Mouse (Mus musculus) liver, embryonic 16.5 days (tissue): ENCODE data around the gene Nfyc. TPM values are rescaled to one million over a fixed set of nuclear protein-coding genes. Genes with fewer than 3 reads are reported as not detected.

ENCODE experiments used
- ATAC-seq: fragments of 200-750 bp; cut with Nextera tagmentation; 2 replicates; pipeline ENCODE4 v1.8.0; 2017; ENCODE audit warnings: low read depth, mild to moderate bottlenecking, moderate number of reproducible peaks, moderate library complexity
- H3K27ac ChIP-seq: fragments of 300-500 bp; sonication (generic); 2 replicates; pipeline ENCODE4 v1.5.1; 2014; ENCODE audit warnings: mild to moderate bottlenecking, low read length
- H3K27me3 ChIP-seq: fragments of 300-500 bp; sonication (generic); 2 replicates; pipeline ENCODE4 v1.6.1; 2014; ENCODE audit warnings: low read depth, low read length, mixed read lengths; ENCODE audit not compliant: control insufficient read depth, insufficient read depth
- H3K36me3 ChIP-seq: fragments of 300-500 bp; sonication (generic); 2 replicates; pipeline ENCODE4 v1.6.1; 2014; ENCODE audit warnings: mild to moderate bottlenecking; ENCODE audit not compliant: control insufficient read depth, insufficient read depth
- H3K4me1 ChIP-seq: fragments of 300-500 bp; sonication (generic); 2 replicates; pipeline ENCODE4 v1.6.1; 2014; ENCODE audit warnings: low read depth, low read length, mixed read lengths; ENCODE audit not compliant: control insufficient read depth
- H3K4me2 ChIP-seq: fragments of 300-500 bp; sonication (generic); 2 replicates; pipeline ENCODE4 v1.6.1; 2014; ENCODE audit warnings: low read depth, low read length, mixed read lengths
- H3K4me3 ChIP-seq: fragments of 300-500 bp; sonication (generic); 2 replicates; pipeline ENCODE4 v1.5.1; 2014; ENCODE audit warnings: low read depth, mild to moderate bottlenecking, low read length
- H3K9ac ChIP-seq: fragments of 300-500 bp; sonication (generic); 2 replicates; pipeline ENCODE4 v1.6.1; 2014; ENCODE audit warnings: low read depth, low read length
- H3K9me3 ChIP-seq: fragments of 300-500 bp; sonication (generic); replicated peaks from 2 replicates; pipeline ENCODE4 v1.6.1; 2016; ENCODE audit warnings: low read length; ENCODE audit not compliant: control insufficient read depth
- WGBS: fragments of 180-500 bp; shearing (Covaris S2); extraction: QIAGEN DNeasy Blood & Tissue Kit; methylation state at CpG from one replicate; pipeline ENCODE4 v1.1.7; 2014; ENCODE audit not compliant: insufficient replicate concordance; 5-methylcytosine and 5-hydroxymethylcytosine counted together
- polyA plus RNA-seq: library from polyadenylated mRNA; unstranded; fragments of >200 nt; fragmentation: Nextera tagmentation; extraction: Ambion mirVana; gene quantifications from 2 replicates; pipeline ENCODE4 v1.2.1, GENCODE M21; 2015

The Nfyc gene
- polyA plus RNA-seq, 1 experiment from 2014 or later: 47.4 TPM

GRCm38 (mm10) chr4:120749601-120750000 is 81.8 kb downstream of the Nfyc start:
- Histone ChIP-seq H3K4me1 (peaks cover 3% of the 10 kb centered on the region), H3K36me3 (no peaks in the 10 kb centered on the region), H3K9ac (no peak overlapping the region), H3K27ac (no peak overlapping the region), H3K4me3 (no peak overlapping the region), H3K4me2 (no peak overlapping the region), H3K27me3 (peaks cover 70% of the 10 kb centered on the region), H3K9me3 (no peaks in the 10 kb centered on the region)
- ATAC-seq: no peak
- 25% methylated on average over 2 of the region's 2 CpGs for WGBS

- no peak for ATAC-seq
- Histone ChIP-seq H3K27me3 (peaks cover 74% of the 10 kb centered on the region), H3K4me3 (peak within 1 kb of the TSS; percentile 55), H3K9me3 (no peaks in the 10 kb centered on the region), H3K9ac (no peak within 1 kb of the TSS), H3K27ac (no peak within 1 kb of the TSS), H3K4me2 (peak within 1 kb of the TSS; percentile 74), H3K4me1 (peaks cover 3% of the 10 kb centered on the region), H3K36me3 (no peaks in the 10 kb centered on the region)
- 2% methylated on average over 42 of the region's 42 CpGs for WGBS
Measured at GRCm38 (mm10) chr4:120747941-120748866, 83.2 kb downstream of the Nfyc start, which contains the start of gene Kcnq4. Kcnq4 (minus strand) TSS chr4:120748612.

DNA sequence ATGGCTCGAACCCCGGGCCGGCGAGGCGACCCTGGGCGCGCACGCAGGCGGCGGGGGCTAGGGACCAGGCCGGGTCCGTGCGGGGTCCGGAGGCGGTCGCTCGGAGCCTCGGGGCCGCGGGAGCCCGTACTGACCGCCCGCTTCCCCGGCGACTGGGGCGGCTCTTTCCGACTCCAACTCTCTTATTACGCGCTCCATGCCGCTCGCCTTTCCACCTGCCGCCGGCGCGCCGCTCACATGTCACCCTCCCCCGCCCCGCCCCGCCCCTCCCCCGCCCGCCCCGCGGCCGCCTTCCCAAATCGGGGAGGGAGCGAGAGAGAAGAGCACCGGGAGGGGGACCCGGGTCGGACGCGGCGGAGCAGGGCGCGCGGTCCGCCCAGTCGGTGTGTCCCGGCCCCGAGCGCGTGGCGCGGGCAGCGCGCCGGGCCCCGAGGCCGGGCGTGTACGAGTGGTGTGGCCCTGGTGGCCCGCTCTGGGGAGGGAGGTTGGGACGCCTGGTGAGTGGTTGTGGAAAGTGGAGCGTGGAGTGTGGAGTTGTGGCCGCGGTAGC is 84.1 kb downstream of the Nfyc start:
- Histone ChIP-seq H3K36me3 (no peaks in the 10 kb centered on the region), H3K27me3 (peaks cover 74% of the 10 kb centered on the region), H3K27ac (no peak overlapping the region), H3K4me1 (peaks cover 3% of the 10 kb centered on the region), H3K9ac (no peak overlapping the region), H3K9me3 (no peaks in the 10 kb centered on the region), H3K4me2 (peak overlapping the region; percentile 74), H3K4me3 (peak overlapping the region; percentile 55)
- WGBS: under 1% methylated on average over 57 of the region's 75 CpGs
- ATAC-seq: peak; percentile 22

GRCm38 (mm10) chr4:120746552-120747150 is 84.7 kb downstream of the Nfyc start:
- Histone ChIP-seq H3K27ac (no peak overlapping the region), H3K4me3 (peak overlapping the region; percentile 55), H3K9me3 (no peaks in the 10 kb centered on the region), H3K36me3 (no peaks in the 10 kb centered on the region), H3K9ac (no peak overlapping the region), H3K4me2 (peak overlapping the region; percentile 74), H3K4me1 (peaks cover 3% of the 10 kb centered on the region), H3K27me3 (peaks cover 73% of the 10 kb centered on the region)
- peak; percentile 23; the same call in 1 of the 2 replicates for ATAC-seq
- 7% methylated on average over 32 of the region's 53 CpGs for WGBS

GRCm38 (mm10) chr4:120745731-120746551 is 85.4 kb downstream of the Nfyc start:
- peaks cover 3% of the 10 kb centered on the region for H3K4me1 ChIP-seq
- peaks cover 70% of the 10 kb centered on the region for H3K27me3 ChIP-seq
- no peak overlapping the region for H3K4me3 ChIP-seq
- no peak overlapping the region for H3K4me2 ChIP-seq
- WGBS: 39% methylated on average over 10 of the region's 10 CpGs
- no peaks in the 10 kb centered on the region for H3K9me3 ChIP-seq
- H3K27ac ChIP-seq: no peak overlapping the region
- no peak overlapping the region for H3K9ac ChIP-seq
- no peaks in the 10 kb centered on the region for H3K36me3 ChIP-seq
- no peak for ATAC-seq

GRCm38 (mm10) chr4:120743636-120744035 is 87.7 kb downstream of the Nfyc start:
- H3K27me3 ChIP-seq: peaks cover 53% of the 10 kb centered on the region
- whole genome bisulfite sequencing: 41% methylated on average over 3 of the region's 3 CpGs
- H3K4me3 ChIP-seq: no peak overlapping the region
- H3K9ac ChIP-seq: no peak overlapping the region
- no peak for ATAC-seq
- no peak overlapping the region for H3K27ac ChIP-seq
- peaks cover 3% of the 10 kb centered on the region for H3K4me1 ChIP-seq
- no peaks in the 10 kb centered on the region for H3K36me3 ChIP-seq
- H3K4me2 ChIP-seq: no peak overlapping the region
- no peaks in the 10 kb centered on the region for H3K9me3 ChIP-seq

- H3K9me3 ChIP-seq: no peaks in the 10 kb centered on the region
- WGBS: 69% methylated on average over 6 of the region's 6 CpGs
- peaks cover 40% of the 10 kb centered on the region for H3K27me3 ChIP-seq
- H3K4me3 ChIP-seq: no peak overlapping the region
- no peak for ATAC-seq
- H3K4me2 ChIP-seq: no peak overlapping the region
- H3K9ac ChIP-seq: no peak overlapping the region
- no peaks in the 10 kb centered on the region for H3K36me3 ChIP-seq
- H3K4me1 ChIP-seq: no peaks in the 10 kb centered on the region
- no peak overlapping the region for H3K27ac ChIP-seq
Measured at GRCm38 (mm10) chr4:120741303-120741702, 90.1 kb downstream of the Nfyc start.

- H3K27me3 ChIP-seq: peaks cover 54% of the 10 kb centered on the region
- no peaks in the 10 kb centered on the region for H3K9me3 ChIP-seq
- 63% methylated on average over 5 of the region's 5 CpGs for WGBS
- no peak overlapping the region for H3K4me2 ChIP-seq
- H3K36me3 ChIP-seq: no peaks in the 10 kb centered on the region
- no peak overlapping the region for H3K9ac ChIP-seq
- ATAC-seq: no peak
- no peak overlapping the region for H3K4me3 ChIP-seq
- H3K27ac ChIP-seq: no peak overlapping the region
- H3K4me1 ChIP-seq: peaks cover 13% of the 10 kb centered on the region
Measured at GRCm38 (mm10) chr4:120734012-120734622, 97.3 kb downstream of the Nfyc start.
